Mouse (Mus musculus): ENCODE measurements around the gene Opalin.

Gene Opalin

DNA sequence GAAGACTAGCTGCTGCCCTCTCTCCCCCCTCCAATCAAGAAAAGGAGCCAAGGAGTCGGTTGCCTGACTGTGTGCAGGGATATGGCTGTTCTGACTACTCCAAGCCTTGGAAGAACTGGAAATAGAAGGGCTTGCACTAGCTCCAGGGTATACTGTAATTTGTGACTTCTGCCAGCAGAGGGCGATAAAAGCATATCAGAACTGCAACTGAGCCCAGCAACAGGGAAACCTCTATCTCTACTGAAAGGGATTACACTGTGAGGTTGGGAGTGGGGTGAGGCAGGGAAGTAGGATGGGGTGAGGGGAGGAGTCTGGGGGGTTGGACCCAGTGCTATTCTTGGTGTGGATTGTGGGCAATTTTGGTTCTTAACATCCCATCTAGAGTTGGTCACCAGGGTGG, 9.8 kb upstream of the Opalin start:
- in situ Hi-C loops (cut with MboI; ENCODE audit: low pct_unique_long_range_greater_than_20kb in 1 of 2, low sequenced_read_pairs in 2 of 2, unreplicated experiment in 1 of 2) = no loop called here

DNA sequence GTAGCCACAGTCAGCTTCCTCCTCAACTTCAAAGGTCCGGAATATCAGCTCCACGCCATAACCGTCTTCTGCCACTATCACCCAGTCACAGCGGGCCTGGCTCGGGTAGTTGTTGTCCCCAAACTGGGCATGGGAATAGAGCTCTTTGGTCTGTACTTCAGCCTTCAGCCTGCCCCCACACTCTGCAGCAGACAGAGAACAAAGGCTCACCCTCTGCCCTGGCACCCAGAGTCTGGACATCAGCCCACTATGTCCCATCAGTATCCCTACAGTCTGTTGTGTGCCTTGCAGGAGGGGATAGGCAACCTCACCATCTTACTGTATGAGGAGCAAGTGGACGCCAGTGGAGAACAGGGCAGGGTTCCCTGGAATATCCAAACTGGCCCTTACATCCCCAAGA, 9.4 kb upstream of the Opalin start:
- in situ Hi-C loops (cut with MboI; ENCODE audit: low pct_unique_long_range_greater_than_20kb in 1 of 2, low sequenced_read_pairs in 2 of 2, unreplicated experiment in 1 of 2) = no loop called here

DNA sequence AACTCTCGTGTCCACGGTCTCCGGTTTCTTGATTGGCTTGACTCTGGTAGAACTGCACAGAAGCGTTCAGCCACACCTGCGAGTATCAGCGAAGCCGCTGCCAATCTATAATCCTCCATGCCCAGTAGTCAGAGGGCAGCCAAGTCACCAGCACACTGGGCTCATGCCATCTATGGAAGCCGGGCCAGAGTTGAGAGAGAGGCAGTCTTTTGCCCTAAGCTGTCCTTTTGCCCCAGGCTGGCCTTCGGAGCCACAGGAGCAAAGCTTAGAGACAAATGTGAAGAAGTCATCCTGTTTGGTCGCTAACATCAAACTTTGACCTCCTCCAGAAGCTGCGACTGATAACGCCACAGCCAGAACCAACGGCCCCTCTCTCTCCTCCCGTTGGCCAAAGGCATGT, 6.7 kb upstream of the Opalin start:
- in situ Hi-C loops (cut with MboI; ENCODE audit: low pct_unique_long_range_greater_than_20kb in 1 of 2, low sequenced_read_pairs in 2 of 2, unreplicated experiment in 1 of 2) = no loop called here

DNA sequence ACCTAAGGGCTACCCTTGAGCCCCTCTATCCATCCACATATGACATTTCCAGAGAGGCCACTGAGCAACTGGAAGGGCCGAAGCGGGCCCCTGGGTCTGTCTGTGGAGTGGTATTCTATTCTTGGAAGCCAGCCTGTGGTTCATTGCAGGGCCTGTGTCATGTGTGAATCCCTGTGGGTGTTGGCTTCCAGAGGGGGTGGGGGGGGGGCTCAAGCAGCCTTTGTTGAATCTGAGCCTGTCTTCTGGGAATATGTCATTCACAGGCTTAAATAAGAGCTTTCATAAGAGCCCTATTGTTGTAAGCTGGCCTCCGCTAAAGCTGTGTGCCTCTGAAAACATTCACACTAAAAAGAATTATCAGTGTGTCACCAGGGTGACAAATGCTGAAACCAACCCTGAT, 4.7 kb upstream of the Opalin start:
- in situ Hi-C loops (cut with MboI; ENCODE audit: low pct_unique_long_range_greater_than_20kb in 1 of 2, low sequenced_read_pairs in 2 of 2, unreplicated experiment in 1 of 2) = no loop called here

DNA sequence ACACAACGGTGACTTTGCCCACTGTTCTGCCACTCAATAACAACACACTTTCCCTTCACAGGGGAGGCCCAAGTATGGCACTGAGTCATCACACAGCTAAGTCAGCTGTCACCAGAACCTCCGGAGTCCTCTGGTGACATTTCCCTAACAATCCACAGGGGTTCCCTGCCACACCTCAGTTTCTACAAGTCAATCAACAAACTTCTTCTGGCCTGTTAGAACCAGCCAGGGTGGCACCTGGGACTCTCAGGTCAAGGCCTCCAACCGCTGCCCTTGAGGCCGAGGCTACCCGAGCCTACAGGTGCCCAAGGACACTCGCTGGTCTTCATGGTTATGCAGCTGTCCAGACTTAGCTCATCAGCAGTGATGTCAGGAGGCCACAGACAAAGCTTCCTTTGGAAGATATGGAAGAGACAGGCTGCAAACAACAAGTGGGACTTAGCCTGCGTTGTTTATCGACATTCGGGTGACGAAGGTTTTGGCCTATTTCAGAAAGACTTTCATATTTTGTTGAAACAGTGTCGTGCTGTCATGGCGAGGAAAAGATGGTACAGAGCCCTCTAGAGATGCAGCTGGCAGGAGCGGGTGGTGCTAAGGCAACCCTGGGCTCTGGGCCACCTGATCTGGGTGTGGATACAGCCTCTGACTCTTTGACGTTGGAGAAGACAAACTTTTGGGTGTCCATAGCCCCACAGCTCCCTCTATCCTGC, 3.0 kb downstream of the Opalin start:
- in situ Hi-C loops (cut with MboI; ENCODE audit: low pct_unique_long_range_greater_than_20kb in 1 of 2, low sequenced_read_pairs in 2 of 2, unreplicated experiment in 1 of 2) = no loop called here

DNA sequence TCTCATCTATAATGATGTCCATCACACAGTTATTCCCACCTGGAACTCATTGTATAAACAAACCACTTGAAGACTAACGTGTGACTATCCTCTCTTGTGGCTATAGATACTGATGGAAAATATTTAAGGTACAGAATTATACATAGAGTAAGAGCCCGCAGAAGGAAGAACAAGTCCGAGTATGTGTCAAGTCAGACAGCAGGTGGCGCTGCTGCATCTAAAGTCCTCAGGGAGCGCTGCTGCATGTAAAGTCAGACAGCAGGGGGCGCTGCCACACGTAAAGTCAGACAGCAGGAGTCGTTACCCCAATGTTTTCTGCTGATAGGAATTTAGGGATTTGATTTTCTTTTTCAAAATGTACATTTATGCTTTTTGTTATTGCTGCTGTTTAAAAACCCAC, 5.4 kb downstream of the Opalin start:
- in situ Hi-C loops (cut with MboI; ENCODE audit: low pct_unique_long_range_greater_than_20kb in 1 of 2, low sequenced_read_pairs in 2 of 2, unreplicated experiment in 1 of 2) = no loop called here

DNA sequence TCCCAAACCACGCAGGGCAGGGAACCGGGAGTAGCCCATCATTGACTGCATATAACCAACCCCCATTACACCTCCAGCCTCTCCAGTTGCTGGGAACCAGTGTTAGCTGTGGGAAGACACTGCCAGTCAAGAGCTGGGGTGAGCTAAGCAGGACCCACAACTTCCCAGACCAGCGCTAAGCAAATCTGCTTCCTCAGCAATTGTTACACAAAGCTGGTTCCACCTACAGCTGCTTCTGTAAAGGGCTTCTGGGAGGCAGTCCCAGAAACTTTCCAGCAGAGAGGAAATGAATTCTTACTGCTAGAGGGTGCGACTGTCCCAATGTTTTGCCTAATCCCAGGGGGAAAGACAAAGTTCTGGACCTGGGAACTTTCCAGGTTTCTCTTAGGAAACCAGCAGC, 22.2 kb downstream of the Opalin start:
- in situ Hi-C loops (cut with MboI; ENCODE audit: low pct_unique_long_range_greater_than_20kb in 1 of 2, low sequenced_read_pairs in 2 of 2, unreplicated experiment in 1 of 2) = no loop called here

DNA sequence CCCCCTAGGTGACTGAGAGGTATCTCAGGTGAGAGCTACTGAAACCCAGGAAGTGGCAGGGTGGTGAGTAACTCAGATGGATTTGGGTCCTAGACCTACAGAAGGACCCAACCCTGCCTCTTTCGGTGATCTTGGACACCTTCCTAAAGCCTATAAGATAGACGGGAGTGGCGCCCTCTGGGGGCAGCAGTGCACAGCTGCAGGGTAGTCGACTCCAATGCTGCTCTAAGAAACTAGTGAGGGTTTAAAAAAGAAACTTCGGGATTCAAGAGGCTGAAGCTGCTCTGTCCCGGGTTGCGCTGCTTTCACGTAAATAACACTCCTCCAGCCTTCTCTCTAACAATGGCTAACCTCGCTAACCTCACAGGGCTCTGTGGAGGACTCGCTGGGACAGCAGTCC, 23.4 kb downstream of the Opalin start:
- in situ Hi-C loops (cut with MboI; ENCODE audit: low pct_unique_long_range_greater_than_20kb in 1 of 2, low sequenced_read_pairs in 2 of 2, unreplicated experiment in 1 of 2) = no loop called here

DNA sequence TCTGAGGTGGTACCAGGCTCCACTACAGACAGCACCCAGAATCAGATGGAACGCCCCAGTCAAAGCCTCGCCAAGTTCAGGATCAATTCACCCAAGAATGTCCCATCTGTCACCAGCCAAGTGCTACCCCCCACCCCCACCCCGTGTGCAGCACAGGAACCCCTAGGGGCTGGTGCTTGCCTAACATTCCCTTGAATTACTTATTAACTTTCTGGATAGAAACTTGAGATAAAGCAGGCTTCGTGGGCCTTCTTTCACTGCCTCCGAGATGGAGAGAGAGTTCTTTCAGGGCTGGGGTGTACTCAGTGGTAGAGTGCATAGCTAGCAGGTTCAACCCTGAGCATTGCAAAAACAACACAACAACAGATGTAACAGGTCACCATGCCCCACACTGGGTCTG, 24.7 kb downstream of the Opalin start:
- in situ Hi-C loops (cut with MboI; ENCODE audit: low pct_unique_long_range_greater_than_20kb in 1 of 2, low sequenced_read_pairs in 2 of 2, unreplicated experiment in 1 of 2) = no loop called here

DNA sequence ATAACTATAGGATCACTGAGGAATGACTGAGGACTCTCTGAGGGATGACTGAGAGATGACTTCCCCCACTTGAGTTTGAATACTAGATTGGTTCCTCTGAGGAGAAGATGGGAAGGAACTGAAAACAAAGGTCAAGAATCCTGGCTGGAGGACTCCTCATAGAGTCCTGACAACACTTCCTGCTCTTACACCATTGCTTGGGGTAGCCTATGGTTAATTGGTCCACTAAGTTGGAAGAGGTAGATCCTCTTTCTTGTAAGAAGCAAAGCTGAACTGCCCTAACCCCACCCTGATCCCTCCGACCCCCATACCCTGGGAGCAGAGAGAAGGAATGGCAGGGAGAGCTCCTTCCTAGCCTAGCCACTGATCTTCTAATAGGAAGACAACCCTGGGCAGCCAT, 25.2 kb downstream of the Opalin start:
- in situ Hi-C loops (cut with MboI; ENCODE audit: low pct_unique_long_range_greater_than_20kb in 1 of 2, low sequenced_read_pairs in 2 of 2, unreplicated experiment in 1 of 2) = no loop called here

DNA sequence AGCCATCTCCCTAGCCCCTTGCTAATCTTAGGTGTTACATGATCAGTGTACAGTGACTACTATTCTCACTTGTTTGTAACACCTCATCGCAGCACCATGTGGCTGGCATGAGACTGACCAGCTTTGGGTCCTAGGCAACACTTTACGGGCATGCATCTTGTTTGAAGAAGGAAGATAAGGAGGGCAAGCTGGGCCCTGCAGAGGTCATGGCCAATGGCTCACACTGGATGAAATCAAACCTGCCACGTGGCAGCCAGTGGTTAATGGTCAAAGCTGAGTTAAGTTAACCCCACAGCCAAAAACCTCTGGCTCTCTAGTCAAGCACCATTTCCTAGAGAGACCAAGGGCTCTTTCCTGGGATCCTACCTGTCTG, 28.7 kb downstream of the Opalin start:
- in situ Hi-C loops (cut with MboI; ENCODE audit: low pct_unique_long_range_greater_than_20kb in 1 of 2, low sequenced_read_pairs in 2 of 2, unreplicated experiment in 1 of 2) = loop anchor here in 1 of 2 experiments (10.0 kb wide), 1 partner anchor 283 kb away; no protein-coding TSS in a partner anchor

DNA sequence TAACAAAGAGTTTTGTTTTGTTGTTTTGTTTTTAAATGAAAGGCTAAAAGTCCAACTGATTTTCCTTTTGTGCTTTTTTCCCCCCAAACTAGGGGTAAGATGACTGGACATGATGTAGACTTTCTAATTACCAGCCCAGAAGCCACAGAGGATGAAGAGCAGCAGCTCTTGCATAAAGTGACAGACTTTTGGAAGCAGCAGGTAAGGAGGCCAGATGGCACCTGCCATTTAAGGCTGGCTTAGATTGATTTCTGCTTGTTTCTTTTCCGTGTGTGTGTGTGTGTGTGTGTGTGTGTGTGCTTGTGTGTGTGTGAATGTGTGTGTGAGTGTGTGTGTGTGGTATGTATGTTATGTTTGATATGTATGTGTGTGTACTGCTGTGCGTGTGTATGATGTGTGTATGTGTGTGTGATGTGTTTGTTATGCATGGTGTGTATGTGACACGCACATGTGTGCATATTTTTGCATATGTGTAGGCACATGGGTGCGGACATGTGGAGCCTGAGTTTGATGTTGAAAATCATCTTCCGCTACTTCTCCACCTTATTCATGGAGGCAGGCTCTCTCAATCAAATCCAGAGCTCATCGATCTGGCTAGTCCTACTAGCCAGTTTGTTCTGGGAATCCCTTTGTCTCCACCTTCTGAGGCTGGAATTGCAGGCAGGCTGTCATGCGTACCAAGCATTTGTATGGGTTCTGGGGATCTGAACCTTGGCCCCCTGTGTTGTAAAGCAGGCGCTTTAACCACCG, 29.3 kb downstream of the Opalin start:
- in situ Hi-C loops (cut with MboI; ENCODE audit: low pct_unique_long_range_greater_than_20kb in 1 of 2, low sequenced_read_pairs in 2 of 2, unreplicated experiment in 1 of 2) = loop anchor here in 1 of 2 experiments (10.0 kb wide), 1 partner anchor 283 kb away; no protein-coding TSS in a partner anchor

DNA sequence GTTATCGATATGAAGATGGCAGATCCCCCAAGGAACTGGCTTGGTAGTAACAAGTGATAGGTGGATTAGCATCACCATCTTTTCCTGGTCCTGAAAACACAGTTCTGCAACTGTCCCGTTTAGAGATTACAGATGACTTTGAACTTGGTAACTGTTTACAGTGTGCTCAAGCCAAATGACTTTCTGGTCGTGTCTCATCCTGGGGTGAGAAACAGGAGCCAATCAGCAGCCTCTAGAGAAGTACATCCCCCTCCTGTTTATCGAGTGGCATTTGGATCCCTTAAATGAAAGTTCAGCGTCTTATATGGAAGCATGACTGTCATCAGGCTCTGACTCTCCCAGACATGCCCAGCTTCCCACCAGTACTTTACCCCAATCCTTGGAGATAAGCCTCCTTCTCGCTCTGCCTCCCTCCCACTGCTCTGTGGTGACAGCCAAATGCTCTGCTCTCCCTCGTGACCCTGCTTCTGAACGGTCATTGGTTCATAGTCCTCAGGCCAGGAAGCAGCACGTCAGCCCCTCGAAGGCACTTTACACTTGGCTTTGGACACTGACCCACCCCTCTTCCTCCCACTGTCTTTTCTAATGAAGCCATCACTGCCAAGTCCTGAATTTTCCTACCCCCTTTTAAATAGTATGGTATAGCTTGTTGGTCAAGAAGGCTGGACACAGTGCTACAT, 31.7 kb downstream of the Opalin start:
- in situ Hi-C loops (cut with MboI; ENCODE audit: low pct_unique_long_range_greater_than_20kb in 1 of 2, low sequenced_read_pairs in 2 of 2, unreplicated experiment in 1 of 2) = loop anchor here in 1 of 2 experiments (10.0 kb wide), 1 partner anchor 280 kb away; no protein-coding TSS in a partner anchor

DNA sequence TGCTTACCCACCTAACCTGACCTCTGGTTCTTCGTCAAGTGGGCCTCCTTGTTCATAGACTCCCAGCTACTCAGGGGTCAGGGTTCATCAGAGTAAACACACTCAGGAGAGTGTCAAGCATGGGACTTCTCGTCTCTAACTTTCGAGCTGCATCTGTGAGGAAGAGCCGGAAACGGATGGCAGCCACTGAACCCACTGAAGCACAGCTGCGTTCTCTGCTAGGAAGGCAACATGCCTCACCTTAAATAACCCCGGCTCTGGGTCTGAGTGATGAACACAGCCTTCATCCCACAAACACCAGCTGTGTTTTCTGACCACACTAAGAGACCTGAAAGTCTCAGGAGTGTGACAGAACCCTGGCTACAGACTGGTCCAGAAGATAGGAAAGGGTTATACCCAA, 37.8 kb downstream of the Opalin start:
- in situ Hi-C loops (cut with MboI; ENCODE audit: low pct_unique_long_range_greater_than_20kb in 1 of 2, low sequenced_read_pairs in 2 of 2, unreplicated experiment in 1 of 2) = no loop called here

DNA sequence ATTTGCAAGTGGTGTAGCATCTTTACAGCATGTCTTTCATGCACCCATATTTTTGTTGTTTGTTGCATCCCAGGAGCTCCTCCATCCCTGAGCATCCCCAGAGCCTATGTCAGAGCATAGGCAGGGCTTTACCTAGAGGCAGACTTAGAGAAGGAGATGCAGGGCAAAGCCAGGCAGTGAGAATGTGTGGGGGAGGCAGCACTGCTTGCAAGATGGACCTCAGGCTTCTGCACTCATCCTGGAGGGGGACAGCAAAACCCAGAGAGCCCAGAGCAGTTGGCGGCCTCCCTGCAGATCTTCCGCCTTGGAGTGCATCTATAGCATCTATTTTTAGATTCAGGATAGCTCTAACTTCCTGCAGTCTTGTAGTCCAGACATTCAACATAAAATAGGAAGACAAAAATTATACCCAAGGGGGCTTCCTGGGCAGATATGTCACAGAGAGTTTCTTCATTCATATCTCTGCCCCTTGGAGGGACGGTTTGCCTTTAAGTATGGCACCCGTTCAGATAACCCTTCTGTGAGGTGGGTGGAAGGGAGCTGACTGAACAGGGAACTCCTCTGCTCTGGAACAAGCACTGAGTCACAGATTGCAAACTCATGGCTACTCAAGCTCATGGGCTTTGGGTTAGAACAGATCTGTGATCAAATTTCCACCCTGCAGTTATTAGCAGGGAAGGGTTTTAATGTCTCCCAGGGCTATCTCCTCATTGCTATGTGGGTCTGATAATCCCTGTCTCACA, 40.9 kb downstream of the Opalin start:
- in situ Hi-C loops (cut with MboI; ENCODE audit: low pct_unique_long_range_greater_than_20kb in 1 of 2, low sequenced_read_pairs in 2 of 2, unreplicated experiment in 1 of 2) = no loop called here

DNA sequence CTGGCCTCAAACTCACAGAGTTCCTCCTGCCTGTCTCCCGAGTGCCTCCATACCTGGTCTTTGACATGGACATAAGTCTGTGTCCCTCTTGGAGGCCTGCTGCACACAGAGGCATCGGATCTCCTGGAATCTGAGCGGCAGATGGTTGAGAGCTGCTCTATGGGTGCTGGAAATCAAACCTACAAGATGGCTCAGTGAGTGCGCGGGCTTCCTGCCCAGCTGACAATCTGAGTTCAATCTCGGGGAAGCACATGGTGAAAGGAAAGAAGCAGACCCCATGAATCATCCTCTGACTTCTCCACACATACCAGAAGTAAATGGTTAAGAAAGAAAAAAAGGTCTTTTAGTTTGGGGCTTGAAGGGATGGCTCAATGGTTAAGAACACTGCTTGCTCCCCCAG, 45.0 kb downstream of the Opalin start:
- in situ Hi-C loops (cut with MboI; ENCODE audit: low pct_unique_long_range_greater_than_20kb in 1 of 2, low sequenced_read_pairs in 2 of 2, unreplicated experiment in 1 of 2) = no loop called here

DNA sequence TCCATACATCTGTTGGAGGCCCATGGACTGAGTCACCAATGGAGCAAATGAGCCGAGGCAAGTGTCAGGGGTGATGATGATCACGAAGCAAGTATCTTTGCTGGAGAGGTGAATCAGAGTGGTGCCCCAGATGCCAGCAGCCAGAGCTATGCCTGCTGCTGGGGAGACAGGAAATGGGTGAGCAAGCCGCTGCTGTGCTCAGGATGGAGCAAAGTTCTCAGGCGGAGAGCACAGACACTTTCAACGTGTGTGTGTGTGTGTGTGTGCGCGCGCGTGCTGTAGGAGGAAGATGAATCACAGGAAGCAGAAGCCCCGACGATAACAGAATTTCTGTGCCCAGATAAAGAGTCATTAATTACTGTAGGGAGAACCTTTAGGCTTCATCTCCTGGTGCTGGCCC, 45.9 kb downstream of the Opalin start:
- in situ Hi-C loops (cut with MboI; ENCODE audit: low pct_unique_long_range_greater_than_20kb in 1 of 2, low sequenced_read_pairs in 2 of 2, unreplicated experiment in 1 of 2) = no loop called here

DNA sequence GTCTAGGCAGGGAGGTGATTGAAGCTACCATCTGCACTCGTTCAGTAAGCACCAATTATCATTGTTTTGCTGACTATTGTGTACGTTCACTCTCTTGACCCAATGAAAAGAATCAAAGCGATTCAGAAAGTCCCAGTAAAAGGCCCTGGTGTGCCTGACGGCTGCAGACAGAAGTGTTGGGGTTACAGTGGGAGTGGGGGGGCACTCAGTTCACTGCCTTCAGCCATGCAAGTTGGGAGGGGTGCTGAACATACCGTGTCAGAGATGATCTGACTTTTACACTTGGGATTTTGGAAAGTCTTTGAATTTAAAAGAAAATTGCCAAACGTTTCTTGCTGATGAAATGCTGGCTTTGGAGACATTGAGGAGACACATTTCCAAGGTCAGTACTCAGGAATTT, 46.8 kb downstream of the Opalin start:
- in situ Hi-C loops (cut with MboI; ENCODE audit: low pct_unique_long_range_greater_than_20kb in 1 of 2, low sequenced_read_pairs in 2 of 2, unreplicated experiment in 1 of 2) = no loop called here

DNA sequence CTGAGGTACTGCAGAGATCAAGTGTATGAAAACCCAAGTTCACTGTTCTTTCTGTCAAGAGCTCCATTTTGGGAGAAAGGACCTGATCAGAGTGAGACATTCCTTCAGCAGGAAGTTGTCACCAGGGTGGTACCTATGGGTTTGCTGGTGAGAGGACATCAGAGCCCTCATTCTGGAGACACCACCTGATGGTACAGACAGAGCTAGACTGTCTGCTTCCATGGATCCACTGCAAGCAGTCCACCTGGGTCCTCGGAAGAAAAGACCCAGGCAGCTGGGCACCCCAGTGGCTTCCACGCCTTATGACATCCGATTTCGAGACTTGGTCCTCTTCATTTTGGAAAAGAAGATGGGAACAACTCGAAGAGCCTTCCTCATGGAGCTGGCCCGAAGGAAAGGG, 47.7 kb downstream of the Opalin start, which contains the start of gene Dntt:
Gene Dntt (plus strand): TSS at position 57 of the 400 bp plus-strand sequence.
- in situ Hi-C loops (cut with MboI; ENCODE audit: low pct_unique_long_range_greater_than_20kb in 1 of 2, low sequenced_read_pairs in 2 of 2, unreplicated experiment in 1 of 2) = no loop called here
